ENCODE assay signal across 8 mouse cellular contexts in the genomic region with DNA sequence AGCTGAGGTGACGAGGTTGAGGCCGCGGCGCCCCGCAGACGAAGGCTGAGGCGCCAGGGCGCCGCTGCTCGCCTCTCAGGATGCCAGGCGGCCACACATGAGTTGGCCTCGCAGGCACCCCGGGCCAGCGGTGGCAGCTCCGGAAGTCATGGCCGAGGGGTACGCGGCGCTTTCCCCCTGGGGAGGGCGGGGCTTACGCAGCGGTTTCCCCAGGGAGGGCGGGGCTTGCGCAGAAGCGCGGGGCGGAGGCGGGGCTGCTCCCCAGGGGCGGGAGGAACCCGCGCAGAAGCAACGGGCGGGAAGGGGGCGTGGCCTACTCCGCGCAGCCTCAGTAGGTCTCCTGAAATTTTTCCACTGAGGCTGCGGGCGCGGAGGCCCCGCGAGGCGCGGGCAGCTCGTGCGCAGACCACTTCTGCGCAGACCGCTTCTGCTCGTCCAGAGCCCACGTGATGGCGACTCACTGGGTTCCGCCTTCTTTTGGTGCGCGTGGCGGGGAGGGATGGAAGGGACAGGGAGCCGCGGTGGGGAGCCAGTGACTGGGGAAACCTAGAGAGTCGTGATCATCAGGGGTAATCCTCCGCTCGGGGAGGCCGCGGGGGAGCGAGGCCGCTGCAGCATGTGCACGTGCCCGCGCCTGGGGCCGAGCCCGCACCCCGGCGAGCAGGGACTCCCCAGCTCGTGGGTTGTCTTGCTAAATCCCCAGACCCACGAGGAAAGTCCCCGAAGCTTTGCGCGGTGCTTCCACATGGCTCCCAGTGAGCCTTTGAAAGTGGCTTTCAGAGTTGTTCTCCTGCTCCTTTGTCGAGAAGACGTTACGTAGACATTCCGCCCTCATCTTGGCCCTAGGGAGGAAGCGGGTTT. TPM values are rescaled to one million over a fixed set of nuclear protein-coding genes. Genes with fewer than 3 reads are reported as not detected.
DNase-seq lines count a peak whose midpoint lies in the region; ATAC-seq and TF ChIP-seq lines count a peak whose summit lies in the region.

No protein-coding gene starts in this region.

- peak overlapping the region; percentile 55 for H3K4me3 ChIP-seq in hindbrain, embryonic 14.5 days (replicated peaks; ENCODE audit: low read length)

- POLR2A ChIA-PET in Patski (lab: Charles Lee): interaction anchor here (0.5 to 1.3 kb wide), 3 partner anchors 10 to 67 kb away, joined by 3 to 4 read pairs (median 4); partner anchors contain the start of genes Slc38a1 and Slc38a2

- peak; percentile 75 for DNase-seq in Patski (ENCODE audit: low read depth, low spot score)
- DNase-seq in cerebellum, postnatal 14 days: peak; percentile 97 to 99
- DNase-seq in frontal cortex, postnatal 14 days (ENCODE audit: low spot score in 2 of 2): peak; percentile 96 to 98
- peak; percentile 99 for DNase-seq in hindbrain, embryonic 14.5 days (ENCODE audit: low spot score)
- DNase-seq in layer of hippocampus, postnatal 36 days: peak; percentile 98
- peak; percentile 97 for DNase-seq in lung, postnatal 36 days
- peak; percentile 98 for DNase-seq in retina, postnatal 1 day
- DNase-seq in urinary bladder, adult 18-20 months (ENCODE audit: low spot score in 2 of 2): peak; percentile 97

- H3K27ac ChIP-seq in hindbrain, embryonic 14.5 days: peak overlapping the region; percentile 97

- no peaks in the 10 kb centered on the region for H3K27me3 ChIP-seq in Patski
- no peaks in the 10 kb centered on the region for H3K27me3 ChIP-seq in hindbrain, embryonic 14.5 days (ENCODE audit: control insufficient read depth, insufficient read depth, low read length)

- no peaks in the 10 kb centered on the region for H3K9me3 ChIP-seq in hindbrain, embryonic 14.5 days (ENCODE audit: control insufficient read depth, low read length)

- CTCF ChIA-PET in Patski (lab: Charles Lee): interaction anchor here (2.1 kb wide), 1 partner anchor 227 kb away, joined by 9 read pairs; no protein-coding TSS in a partner anchor

- H3K36me3 ChIP-seq in hindbrain, embryonic 14.5 days (replicated peaks; ENCODE audit: control insufficient read depth, insufficient read depth): no peaks in the 10 kb centered on the region

- ATAC-seq in Patski: peak; percentile 78
- peak; percentile 89 for ATAC-seq in hindbrain, embryonic 14.5 days (ENCODE audit: low FRiP score)

- WGBS in hindbrain, embryonic 14.5 days: under 1% methylated on average over 71 of the region's 80 CpGs

- TF ChIP-seq CTCF in Patski (IDR thresholded peaks at IDR 0.05): no peak

- peak overlapping the region; percentile 80 for H3K9ac ChIP-seq in hindbrain, embryonic 14.5 days

- in situ Hi-C loops in Patski (cut with MboI; ENCODE audit: low pct_unique_long_range_greater_than_20kb): loop anchor here (5.0 kb wide), 1 partner anchor 173 kb away; no protein-coding TSS in a partner anchor

- H3K4me1 ChIP-seq in hindbrain, embryonic 14.5 days (replicated peaks; ENCODE audit: control insufficient read depth, insufficient read depth, low read length): peaks cover 7% of the 10 kb centered on the region

- H3K4me2 ChIP-seq in hindbrain, embryonic 14.5 days (replicated peaks): peak overlapping the region; percentile 77

RNA-seq across cellular contexts. Expression of gene Slc38a2, which starts 10.2 kb away (rescaled TPM):
- 148 TPM for polyA plus RNA-seq in Patski (2021)
- 125 and 141 TPM in 2 replicates for polyA plus RNA-seq in hindbrain, embryonic 14.5 days (2014; fragmentation: Nextera tagmentation; extraction: Ambion mirVana)
- total RNA-seq in layer of hippocampus, postnatal 36 days (2021): 10 to 100 TPM; 80.4 to 90.3 TPM

Comparison
In these comparisons a context has a peak if more than half of its experiments do, and no peak if none do; other contexts are left out.
1. Peak in every context shown above with its lines: DNase-seq, ATAC-seq, H3K4me3 ChIP-seq and H3K27ac ChIP-seq.